Mouse (Mus musculus) left cerebral cortex, postnatal 25 days (tissue): ENCODE measurements at regions not wholly inside any gene's neighbourhood (a gene's known extent, or its start where the extent isn't known, plus 50 kb on each side); places are given as distances from the start of the nearest gene placed in this dataset.

Experiments used
- DNase-seq, 2 experiments: peaks; one replicate each; pipeline ENCODE4 v3.0.0; 2022; ENCODE audit warnings: low spot score in 2 of 2, mixed read lengths in 1 of 2
- intact Hi-C: fragments of 180-260 bp; cut with DNase I; formaldehyde crosslinking; loops from one replicate; pipeline ENCODE4 v1.15.1; 2025

DNA sequence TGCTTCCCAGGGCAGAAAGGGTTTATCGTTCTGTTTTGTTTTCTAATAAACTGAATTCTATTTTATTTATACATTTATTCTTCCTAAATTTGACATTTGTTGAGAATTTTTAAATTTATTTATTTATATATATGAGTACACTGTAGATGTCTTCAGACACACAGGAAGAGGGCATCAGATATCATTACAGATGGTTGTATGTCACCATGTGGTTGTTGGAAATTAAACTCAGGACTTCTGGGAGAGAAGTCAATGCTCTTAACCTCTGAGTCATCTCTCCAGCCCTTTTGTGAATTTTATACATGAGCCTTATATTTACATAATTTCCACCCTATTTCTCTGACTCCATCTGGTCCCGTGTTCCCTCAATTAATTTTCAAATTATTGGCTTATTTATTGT, 147.2 kb upstream of the Cblb start:
- no peak for DNase-seq
- intact Hi-C loops: no loop called here

DNA sequence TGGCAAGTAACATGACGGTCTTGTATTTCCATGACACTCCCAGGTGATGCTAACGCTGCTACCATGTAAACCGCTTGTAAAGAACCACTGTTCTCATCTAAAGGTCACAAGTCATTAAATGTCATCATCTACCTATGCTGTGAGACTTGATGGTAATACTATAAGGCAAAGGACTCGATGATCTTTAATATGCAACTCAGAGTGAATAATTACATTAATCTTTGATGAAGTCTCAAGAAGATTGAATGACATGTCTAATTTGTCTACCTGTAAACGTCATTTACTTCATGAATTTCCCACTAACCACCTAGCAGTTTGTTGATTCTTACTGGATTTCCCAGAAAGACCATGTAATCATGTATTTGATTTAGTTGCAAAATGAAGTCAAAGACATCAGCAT, 143.5 kb upstream of the Cblb start:
- intact Hi-C loops: no loop called here

DNA sequence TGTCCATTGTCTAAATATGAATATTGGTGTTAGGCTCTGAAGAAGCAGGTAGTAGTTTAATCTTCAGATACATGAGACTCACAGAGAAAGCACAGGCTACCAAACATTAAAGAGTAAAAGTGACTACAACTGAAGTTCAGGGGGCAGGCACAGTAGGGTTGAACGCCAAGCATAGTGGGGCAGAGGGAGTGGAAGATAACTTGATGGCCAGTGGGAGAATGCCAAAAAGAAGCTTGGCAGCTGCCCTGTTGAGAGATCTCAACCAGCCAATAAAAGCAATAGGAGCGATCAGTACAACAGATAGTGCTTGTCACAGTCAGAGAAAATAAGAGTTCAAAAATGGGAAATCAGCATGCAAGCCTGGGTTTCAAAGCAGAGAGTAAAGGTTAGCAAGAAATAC, 125.4 kb upstream of the Cblb start:
- intact Hi-C loops: no loop called here
- no peak for DNase-seq

More for the DNA sequence above, 143.5 kb upstream of the Cblb start:
- no peak for DNase-seq

DNA sequence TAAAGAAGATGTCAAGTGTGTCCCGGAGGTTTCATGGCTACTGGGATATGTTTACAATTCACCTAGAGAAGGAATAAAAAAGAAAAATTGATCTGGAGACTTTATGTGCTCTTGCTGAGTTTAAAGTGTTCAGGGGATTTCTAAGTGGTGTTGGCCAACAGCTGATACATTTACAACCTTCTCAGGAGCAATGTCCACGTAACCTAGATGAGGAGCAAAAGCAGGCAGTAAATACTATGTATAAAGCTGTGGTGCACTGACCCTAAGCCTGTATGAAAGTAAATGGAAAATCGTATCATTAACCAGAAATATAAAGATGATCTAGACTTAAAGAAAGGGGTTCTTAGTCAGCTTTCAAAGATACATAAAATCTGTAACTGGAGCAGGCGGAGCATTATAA, 124.3 kb upstream of the Cblb start:
- DNase-seq: no peak
- intact Hi-C loops: no loop called here

DNA sequence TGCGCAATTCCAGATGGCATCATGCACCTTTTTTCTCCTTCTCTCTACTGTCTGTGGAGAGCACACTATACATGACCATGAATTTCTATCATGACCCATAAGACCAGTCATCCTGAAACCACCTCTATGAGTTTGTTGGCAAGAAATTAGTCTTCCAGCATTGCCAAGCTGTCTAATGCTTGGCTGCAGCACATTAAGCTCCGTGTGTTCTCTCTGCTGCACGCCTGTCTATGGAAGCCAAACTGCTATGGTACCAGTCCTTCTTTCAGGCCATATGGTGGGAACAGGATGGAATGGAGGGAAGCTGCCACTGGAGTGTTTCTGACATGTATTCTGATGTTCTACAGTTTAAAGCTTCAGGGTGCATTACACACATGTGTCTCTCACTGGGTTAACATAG, 121.0 kb upstream of the Cblb start:
- DNase-seq: no peak
- intact Hi-C loops: no loop called here

DNA sequence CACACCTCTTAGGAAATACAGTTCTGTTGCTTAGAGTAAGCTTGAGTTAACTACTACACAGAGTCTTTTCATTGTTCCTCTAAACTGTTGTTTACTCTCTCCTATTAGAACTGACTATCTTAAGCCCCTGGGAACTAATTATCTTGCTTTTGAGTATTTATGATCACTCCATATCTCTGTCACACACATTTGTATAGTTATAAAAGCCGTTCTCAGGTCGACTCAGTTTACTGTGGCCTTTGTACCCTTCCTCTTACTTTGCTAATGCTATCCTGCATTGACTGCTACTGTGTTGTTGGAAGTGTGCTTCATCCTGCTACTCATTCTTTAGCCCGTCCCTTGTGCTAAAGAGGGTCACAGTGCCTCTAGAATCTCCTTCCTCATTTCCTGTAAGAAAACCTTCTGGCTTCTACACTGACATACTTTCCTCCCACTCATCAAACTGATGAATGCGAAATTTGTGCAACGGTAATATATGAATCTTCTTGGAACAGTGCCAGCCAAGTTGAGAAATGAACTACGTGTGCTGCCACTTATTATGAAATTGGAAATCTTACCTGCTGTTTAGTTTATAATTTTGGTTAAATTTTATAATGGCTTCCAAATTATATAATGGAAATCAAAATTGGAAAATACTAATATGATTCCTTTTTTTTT, 119.8 kb upstream of the Cblb start:
- no peak for DNase-seq
- intact Hi-C loops: no loop called here

DNA sequence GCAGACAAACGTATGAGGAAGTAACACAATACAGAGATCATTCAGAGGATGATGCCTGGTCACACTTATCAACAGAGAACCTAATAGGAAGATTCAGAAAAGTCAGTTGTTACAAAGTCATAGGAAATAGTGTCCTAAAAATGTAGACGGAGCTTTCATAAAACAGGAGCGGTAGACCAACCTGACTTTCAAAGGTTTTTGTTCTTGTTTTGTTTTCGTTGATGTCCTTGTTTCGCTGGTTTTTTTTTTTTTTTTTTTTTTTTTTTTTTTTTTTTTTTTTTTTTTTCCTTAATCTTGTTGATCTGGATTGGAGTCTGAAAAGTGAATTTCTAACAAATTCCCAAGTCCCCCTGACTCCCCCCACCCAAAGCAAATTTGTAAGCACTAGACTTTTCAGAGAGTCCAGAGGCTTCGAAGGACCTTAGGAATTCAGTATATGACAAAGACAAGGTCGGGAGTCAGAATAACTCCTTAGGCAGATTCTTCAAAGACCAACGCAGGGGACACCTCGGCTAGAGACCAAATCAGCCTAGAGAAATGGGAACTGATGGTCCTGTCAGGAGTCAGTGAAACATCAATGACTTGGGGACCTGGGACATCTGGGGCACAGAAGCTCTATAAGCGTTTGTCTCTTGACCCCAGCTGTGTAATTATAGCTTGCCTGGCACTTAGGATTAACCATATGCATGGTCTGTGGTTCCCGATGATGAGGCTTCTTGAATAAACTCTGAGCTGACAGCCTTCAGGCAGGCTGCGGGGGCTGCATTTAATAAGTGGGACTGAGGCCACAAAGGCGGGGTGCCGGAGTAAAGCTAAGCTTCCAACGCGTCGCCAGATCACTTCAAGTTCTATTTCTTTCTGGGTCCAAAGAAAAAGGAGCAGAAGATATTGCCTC, 115.7 kb upstream of the Cblb start:
- intact Hi-C loops: no loop called here
- DNase-seq: no peak

DNA sequence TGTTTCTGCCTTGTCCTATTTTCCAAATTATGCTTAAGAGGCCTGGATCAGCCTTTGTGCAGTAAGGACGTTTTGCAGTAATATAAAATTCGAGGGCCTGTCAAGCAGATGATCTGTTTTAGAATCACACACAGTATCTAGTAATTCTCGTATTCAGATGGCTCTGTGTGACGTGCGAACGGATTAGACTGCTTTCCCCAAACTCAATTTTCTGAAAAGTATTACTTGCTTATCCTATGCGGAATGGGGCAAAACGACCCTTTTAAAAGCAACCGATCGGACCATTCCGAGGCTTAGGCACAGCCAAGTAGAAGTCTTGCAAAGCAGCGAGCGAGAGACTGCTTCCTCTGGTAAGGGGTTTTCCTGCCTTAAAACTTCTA, 115.1 kb upstream of the Cblb start:
- intact Hi-C loops: no loop called here
- DNase-seq: no peak

DNA sequence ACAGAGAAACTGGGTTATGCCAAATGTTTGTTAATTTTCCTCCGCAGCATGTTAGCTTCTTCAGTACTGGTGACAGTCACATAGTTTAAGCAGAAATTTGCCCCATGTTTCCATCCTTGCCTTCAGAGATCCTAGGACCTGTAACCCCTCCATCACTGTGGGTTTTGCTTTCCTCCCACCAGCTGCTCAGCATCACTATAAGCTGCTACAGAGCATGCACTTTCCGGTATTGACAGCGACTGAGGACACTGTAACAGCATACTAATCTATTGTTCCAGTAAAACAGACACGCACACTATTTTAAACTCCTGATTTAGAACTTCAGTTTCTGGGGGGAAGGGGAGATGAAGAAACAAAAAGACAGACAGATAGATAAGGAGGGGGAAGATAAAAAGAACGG, 114.7 kb upstream of the Cblb start:
- DNase-seq: no peak
- intact Hi-C loops: no loop called here

DNA sequence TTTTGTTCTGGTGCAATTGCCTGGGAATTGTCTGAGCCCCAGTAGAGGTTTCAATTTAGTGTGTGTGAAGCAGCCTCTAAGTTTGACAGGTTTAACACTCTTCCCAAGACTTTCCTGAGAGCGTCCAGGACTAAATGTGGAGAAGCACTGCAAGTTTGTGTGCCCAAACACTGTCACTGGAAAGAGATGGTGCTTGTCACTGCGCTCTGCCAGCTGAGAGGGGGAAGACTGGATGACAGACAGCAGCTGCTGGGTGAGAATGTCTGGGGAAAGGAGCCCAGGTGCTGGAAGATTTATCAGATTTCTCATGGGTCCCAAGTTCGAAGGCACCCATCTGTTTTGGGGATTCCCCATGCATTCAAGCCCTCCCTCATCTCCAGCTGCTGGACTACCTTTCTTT, 114.2 kb upstream of the Cblb start:
- peak in 1 of 2 experiments; percentile 30 for DNase-seq
- intact Hi-C loops: no loop called here

DNA sequence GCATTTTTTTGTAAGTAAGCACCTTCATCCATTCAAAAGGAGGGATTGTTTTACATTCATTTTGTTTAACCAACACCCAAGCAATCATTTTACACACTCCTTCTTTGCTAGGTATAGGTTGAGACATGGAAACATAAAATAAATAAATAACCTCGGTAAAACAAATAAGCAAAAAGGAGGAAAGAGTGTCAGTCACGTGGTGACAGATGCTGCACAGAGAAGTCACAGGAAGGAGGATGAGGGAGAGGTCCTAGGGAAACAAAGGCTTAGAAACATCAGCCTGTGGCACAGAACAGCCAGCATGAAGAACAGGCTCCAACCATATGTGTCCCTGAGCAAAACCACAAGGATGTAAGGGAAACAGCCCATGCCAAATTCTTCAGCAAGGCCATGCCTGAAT, 113.5 kb upstream of the Cblb start:
- intact Hi-C loops: no loop called here
- no peak for DNase-seq

DNA sequence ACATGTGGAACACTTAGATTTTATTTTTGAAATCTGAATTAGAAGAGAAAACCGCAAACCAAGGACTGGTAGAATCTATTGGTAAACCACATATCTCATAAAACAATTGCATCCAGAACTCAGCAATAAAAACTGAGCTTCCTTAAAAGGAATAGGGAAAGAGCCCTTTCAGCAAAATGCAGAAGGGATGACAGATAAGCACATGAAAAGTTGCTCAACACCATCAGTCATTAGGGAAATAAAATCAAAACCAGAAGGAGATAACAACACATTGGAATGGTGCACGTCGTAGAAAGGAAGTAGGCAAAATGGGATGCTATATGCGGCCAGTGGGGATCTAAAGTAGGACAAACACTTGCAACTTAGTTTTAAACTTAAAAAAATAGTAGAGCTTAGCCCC, 110.0 kb upstream of the Cblb start:
- intact Hi-C loops: no loop called here
- DNase-seq: no peak

DNA sequence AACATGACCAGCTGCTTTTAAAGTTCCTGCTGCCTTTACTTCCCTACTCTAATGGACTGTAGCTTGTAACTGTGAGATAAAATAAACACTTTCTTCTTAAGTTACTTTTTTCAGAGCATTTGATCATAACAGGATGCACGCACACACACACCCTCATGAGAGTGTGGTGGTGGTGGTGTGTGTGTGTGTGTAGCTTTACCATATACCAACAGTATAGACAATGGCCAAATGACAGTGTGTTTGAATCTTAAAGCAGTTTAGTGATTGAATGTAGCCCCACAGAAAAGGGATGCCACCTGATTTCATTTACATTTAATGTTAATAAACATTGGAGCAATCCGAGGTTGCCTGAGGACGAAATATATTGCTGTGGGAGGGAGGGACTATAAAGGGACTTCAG, 108.4 kb upstream of the Cblb start:
- intact Hi-C loops: no loop called here
- DNase-seq: no peak

DNA sequence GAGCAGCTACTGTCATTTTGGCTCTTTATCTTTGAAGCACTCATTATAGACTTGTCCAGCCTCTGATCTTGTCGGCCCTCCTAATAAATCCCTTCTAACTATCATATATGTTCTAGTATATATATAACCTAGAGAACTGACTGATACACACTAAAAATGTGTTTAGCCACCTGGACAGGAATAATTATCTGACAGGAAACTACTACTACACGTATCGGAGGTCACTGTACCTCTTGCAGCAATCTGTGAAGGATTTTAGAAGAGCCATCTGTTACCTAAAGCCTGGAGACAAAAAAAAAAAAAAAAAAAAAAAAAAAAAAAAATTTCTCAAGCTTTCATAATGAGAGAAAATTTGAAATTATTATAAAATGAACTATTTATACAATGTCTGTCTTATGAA, 105.4 kb upstream of the Cblb start:
- DNase-seq: no peak
- intact Hi-C loops: no loop called here

DNA sequence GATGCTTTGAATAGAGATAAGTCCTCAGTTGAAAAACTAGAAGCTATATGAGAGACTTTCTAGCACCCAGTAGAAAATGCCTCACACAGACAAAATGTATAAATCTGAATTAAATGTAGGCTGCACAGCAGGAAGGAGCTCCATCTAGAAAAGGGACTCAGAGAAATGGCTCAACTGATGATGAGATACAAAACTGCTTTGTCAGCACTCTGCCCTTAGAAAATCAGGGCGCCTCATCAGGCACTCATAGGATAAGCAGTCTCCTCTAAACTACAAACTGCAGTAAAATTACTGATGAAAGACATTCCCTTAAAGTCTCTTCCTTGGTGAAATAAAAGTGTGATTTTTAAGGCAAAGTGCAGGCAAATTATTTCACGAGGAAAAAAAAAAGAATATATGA, 97.9 kb upstream of the Cblb start:
- DNase-seq: no peak
- intact Hi-C loops: loop anchor here (10.0 kb wide), 1 partner anchor 1088 kb away; no protein-coding TSS in a partner anchor

DNA sequence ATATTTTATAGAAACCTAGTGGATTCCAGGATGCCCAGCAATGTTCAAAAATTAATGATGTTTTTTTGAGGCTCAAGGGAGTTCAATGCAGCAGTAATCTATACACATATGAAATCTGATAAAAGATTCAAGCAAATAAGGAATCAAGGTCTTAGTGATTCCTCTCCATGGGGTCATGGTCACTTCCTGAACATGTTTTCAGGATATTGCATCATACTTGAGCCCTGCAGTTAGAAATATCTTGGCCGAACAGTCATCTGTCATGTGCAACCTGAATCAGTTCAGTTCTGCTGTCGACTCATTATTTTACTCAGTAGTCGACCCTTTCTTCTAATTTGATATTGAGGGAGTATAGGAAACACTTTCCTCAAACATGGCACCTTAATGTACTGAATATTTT, 97.1 kb upstream of the Cblb start:
- intact Hi-C loops: loop anchor here (10.0 kb wide), 1 partner anchor 1089 kb away; no protein-coding TSS in a partner anchor
- no peak for DNase-seq

DNA sequence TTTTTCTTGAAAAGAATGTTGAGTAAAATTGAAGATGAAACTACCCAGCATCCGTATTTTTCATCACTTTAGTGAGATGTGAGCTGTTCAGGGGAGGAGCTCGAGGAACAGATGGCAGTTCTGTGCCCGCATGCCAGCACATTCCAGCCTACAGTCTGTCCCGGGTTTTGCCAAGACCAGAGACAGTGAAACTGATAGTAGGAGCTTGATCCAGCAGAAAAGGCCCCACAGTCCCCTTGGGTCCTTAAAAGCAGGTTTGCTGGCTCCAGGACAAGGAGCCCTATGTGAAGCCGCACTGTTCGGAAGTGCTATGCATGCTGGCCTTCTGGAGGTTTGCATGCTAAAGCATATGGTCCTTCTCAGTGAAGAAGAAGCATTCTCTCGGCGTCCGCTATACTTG, 93.7 kb upstream of the Cblb start:
- intact Hi-C loops: loop anchor here (10.0 kb wide), 1 partner anchor 1092 kb away; no protein-coding TSS in a partner anchor
- peak; percentile 45 to 80 for DNase-seq

DNA sequence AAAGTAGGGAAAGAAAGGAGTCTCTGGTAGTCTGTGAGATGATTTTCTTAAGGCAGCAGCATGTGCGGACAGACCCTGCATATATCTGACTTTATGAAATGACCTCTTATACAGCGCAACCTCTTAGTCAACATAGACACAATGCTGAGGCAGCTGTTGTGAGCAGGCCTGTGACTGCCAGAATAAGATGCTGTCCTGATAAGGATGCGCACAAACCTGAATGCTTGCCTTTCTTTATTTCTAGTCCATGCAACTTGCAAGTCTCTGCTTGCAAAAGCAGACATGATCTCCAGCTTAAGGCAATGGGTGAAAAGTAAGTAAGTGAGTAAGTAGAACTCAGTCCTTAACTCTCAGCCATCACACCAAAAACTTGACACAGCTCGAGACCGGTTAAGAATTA, 92.0 kb upstream of the Cblb start:
- intact Hi-C loops: loop anchor here (10.0 kb wide), 1 partner anchor 1094 kb away; no protein-coding TSS in a partner anchor
- no peak for DNase-seq

DNA sequence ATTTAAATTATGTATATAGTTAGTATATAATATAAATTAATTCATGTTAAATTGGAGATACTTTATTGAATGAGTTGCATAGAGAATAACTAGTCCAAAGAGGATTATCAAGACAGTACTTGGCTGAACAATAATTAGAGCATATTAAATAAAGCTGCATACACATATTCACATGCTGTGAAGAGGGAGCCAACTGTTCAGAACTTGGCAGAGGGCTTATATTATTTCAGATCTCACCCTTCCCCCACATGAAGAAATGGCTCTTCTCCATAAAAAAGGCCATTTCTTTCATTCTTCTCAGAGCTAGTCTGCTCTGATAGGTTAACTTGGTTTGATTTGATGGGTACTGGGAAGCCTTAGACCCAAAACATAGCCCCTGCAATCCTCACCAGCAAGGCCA, 90.5 kb upstream of the Cblb start:
- DNase-seq: no peak

DNA sequence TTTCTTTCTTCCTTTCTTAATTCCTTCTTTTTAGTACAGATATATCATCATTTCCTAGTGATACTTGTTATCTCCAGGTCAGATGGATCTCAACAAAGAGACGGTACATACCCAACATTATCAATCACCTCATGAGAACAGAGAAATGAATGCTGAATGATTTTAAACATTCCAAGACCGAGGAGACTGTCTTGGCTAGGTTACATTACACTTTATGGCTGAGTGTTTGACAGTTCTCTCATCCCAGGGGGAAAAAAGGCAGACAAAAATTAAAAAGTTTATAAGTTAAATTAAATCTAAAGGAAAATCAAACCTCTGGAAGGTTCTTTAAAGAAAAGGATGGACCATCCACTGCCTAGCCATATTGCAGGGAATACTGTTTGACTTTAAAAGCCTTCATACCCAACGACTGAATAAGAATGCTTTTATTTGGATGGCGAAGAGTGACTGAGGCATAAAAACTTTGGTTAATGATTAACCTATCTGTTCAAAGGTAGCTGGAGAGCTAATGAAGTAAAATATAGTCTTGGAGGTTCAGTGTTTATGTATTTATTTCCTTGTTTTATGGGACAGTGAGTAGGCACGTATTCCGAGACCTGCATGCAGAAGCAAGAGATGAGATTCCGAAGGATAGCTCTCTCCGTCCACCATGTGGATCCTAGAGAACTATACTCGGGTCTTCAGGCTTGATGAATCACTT, 88.4 kb upstream of the Cblb start:
- intact Hi-C loops: no loop called here
- DNase-seq: no peak

More for the DNA sequence above, 90.5 kb upstream of the Cblb start:
- intact Hi-C loops: no loop called here
